Mouse (Mus musculus): ENCODE data around the gene Tgfbr1. TPM values are rescaled to one million over a fixed set of nuclear protein-coding genes. Genes with fewer than 3 reads are reported as not detected.

Gene Tgfbr1
- polyA plus RNA-seq, 1 experiment from 2014 or later = 45.0 TPM

GRCm38 (mm10) chr4:47332812-47333343, 20.1 kb upstream of the Tgfbr1 start:
- Histone ChIP-seq H3K4me3 (ENCODE audit: low read depth, low read length) (no peak overlapping the region), H3K4me1 (ENCODE audit: control insufficient read depth, insufficient read depth, low read length) (no peaks in the 10 kb centered on the region), H3K4me2 (replicated peaks; ENCODE audit: low read depth, low read length) (no peak overlapping the region), H3K9ac (replicated peaks; ENCODE audit: low read depth, low read length) (no peak overlapping the region), H3K27ac (ENCODE audit: low read length) (no peak overlapping the region), H3K27me3 (ENCODE audit: control insufficient read depth, insufficient read depth, low read length) (no peaks in the 10 kb centered on the region), H3K36me3 (ENCODE audit: control insufficient read depth, insufficient read depth, low read length) (no peaks in the 10 kb centered on the region), H3K9me3 (ENCODE audit: control insufficient read depth, low read depth, low read length) (no peaks in the 10 kb centered on the region)
- no peak for ATAC-seq (ENCODE audit: insufficient number of reproducible peaks, insufficient read depth, low FRiP score, low read depth)
- WGBS = 85% methylated on average over 6 of the region's 6 CpGs

- WGBS = 95% methylated on average over 3 of the region's 3 CpGs
- Histone ChIP-seq H3K9ac (replicated peaks; ENCODE audit: low read depth, low read length) (no peak overlapping the region), H3K4me2 (replicated peaks; ENCODE audit: low read depth, low read length) (no peak overlapping the region), H3K36me3 (ENCODE audit: control insufficient read depth, insufficient read depth, low read length) (no peaks in the 10 kb centered on the region), H3K27ac (ENCODE audit: low read length) (no peak overlapping the region), H3K9me3 (ENCODE audit: control insufficient read depth, low read depth, low read length) (no peaks in the 10 kb centered on the region), H3K4me1 (ENCODE audit: control insufficient read depth, insufficient read depth, low read length) (no peaks in the 10 kb centered on the region), H3K27me3 (ENCODE audit: control insufficient read depth, insufficient read depth, low read length) (no peaks in the 10 kb centered on the region), H3K4me3 (ENCODE audit: low read depth, low read length) (no peak overlapping the region)
- ATAC-seq (ENCODE audit: insufficient number of reproducible peaks, insufficient read depth, low FRiP score, low read depth) = no peak
Measured at GRCm38 (mm10) chr4:47333541-47333940, 19.5 kb upstream of the Tgfbr1 start.

GRCm38 (mm10) chr4:47336941-47337600, 16.0 kb upstream of the Tgfbr1 start:
- H3K4me1 ChIP-seq (ENCODE audit: control insufficient read depth, insufficient read depth, low read length) = no peaks in the 10 kb centered on the region
- no peak overlapping the region for H3K9ac ChIP-seq (replicated peaks; ENCODE audit: low read depth, low read length)
- H3K27me3 ChIP-seq (ENCODE audit: control insufficient read depth, insufficient read depth, low read length) = no peaks in the 10 kb centered on the region
- no peak overlapping the region for H3K4me2 ChIP-seq (replicated peaks; ENCODE audit: low read depth, low read length)
- no peak overlapping the region for H3K4me3 ChIP-seq (ENCODE audit: low read depth, low read length)
- no peaks in the 10 kb centered on the region for H3K9me3 ChIP-seq (ENCODE audit: control insufficient read depth, low read depth, low read length)
- no peak for ATAC-seq (ENCODE audit: insufficient number of reproducible peaks, insufficient read depth, low FRiP score, low read depth)
- H3K36me3 ChIP-seq (ENCODE audit: control insufficient read depth, insufficient read depth, low read length) = no peaks in the 10 kb centered on the region
- 74% methylated on average over 3 of the region's 3 CpGs for WGBS
- no peak overlapping the region for H3K27ac ChIP-seq (ENCODE audit: low read length)

- Histone ChIP-seq H3K4me3 (ENCODE audit: low read depth, low read length) (no peak overlapping the region), H3K4me2 (replicated peaks; ENCODE audit: low read depth, low read length) (no peak overlapping the region), H3K9ac (replicated peaks; ENCODE audit: low read depth, low read length) (no peak overlapping the region), H3K9me3 (ENCODE audit: control insufficient read depth, low read depth, low read length) (no peaks in the 10 kb centered on the region), H3K36me3 (ENCODE audit: control insufficient read depth, insufficient read depth, low read length) (no peaks in the 10 kb centered on the region), H3K27ac (ENCODE audit: low read length) (no peak overlapping the region), H3K27me3 (ENCODE audit: control insufficient read depth, insufficient read depth, low read length) (no peaks in the 10 kb centered on the region), H3K4me1 (ENCODE audit: control insufficient read depth, insufficient read depth, low read length) (no peaks in the 10 kb centered on the region)
- no peak for ATAC-seq (ENCODE audit: insufficient number of reproducible peaks, insufficient read depth, low FRiP score, low read depth)
- 55% methylated on average over 8 of the region's 8 CpGs for WGBS
Measured at GRCm38 (mm10) chr4:47342632-47343031, 10.4 kb upstream of the Tgfbr1 start.

GRCm38 (mm10) chr4:47347022-47347421, 6.0 kb upstream of the Tgfbr1 start:
- Histone ChIP-seq H3K4me3 (ENCODE audit: low read depth, low read length) (no peak overlapping the region), H3K27ac (ENCODE audit: low read length) (no peak overlapping the region), H3K9ac (replicated peaks; ENCODE audit: low read depth, low read length) (no peak overlapping the region), H3K36me3 (ENCODE audit: control insufficient read depth, insufficient read depth, low read length) (no peaks in the 10 kb centered on the region), H3K27me3 (ENCODE audit: control insufficient read depth, insufficient read depth, low read length) (no peaks in the 10 kb centered on the region), H3K9me3 (ENCODE audit: control insufficient read depth, low read depth, low read length) (no peaks in the 10 kb centered on the region), H3K4me2 (replicated peaks; ENCODE audit: low read depth, low read length) (no peak overlapping the region), H3K4me1 (ENCODE audit: control insufficient read depth, insufficient read depth, low read length) (peaks cover 7% of the 10 kb centered on the region)
- whole genome bisulfite sequencing = 81% methylated on average over 4 of the region's 4 CpGs
- ATAC-seq (ENCODE audit: insufficient number of reproducible peaks, insufficient read depth, low FRiP score, low read depth) = no peak

- no peaks in the 10 kb centered on the region for H3K36me3 ChIP-seq (ENCODE audit: control insufficient read depth, insufficient read depth, low read length)
- no peak overlapping the region for H3K4me2 ChIP-seq (replicated peaks; ENCODE audit: low read depth, low read length)
- no peaks in the 10 kb centered on the region for H3K27me3 ChIP-seq (ENCODE audit: control insufficient read depth, insufficient read depth, low read length)
- no peak for ATAC-seq (ENCODE audit: insufficient number of reproducible peaks, insufficient read depth, low FRiP score, low read depth)
- H3K4me1 ChIP-seq (ENCODE audit: control insufficient read depth, insufficient read depth, low read length) = peaks cover 15% of the 10 kb centered on the region
- no peaks in the 10 kb centered on the region for H3K9me3 ChIP-seq (ENCODE audit: control insufficient read depth, low read depth, low read length)
- no peak overlapping the region for H3K27ac ChIP-seq (ENCODE audit: low read length)
- H3K9ac ChIP-seq (replicated peaks; ENCODE audit: low read depth, low read length) = no peak overlapping the region
- WGBS = 51% methylated on average over 6 of the region's 6 CpGs
- no peak overlapping the region for H3K4me3 ChIP-seq (ENCODE audit: low read depth, low read length)
Measured at GRCm38 (mm10) chr4:47349759-47350158, 3.3 kb upstream of the Tgfbr1 start.

GRCm38 (mm10) chr4:47351386-47352049, 1.5 kb upstream of the Tgfbr1 start:
- no peak overlapping the region for H3K9ac ChIP-seq (replicated peaks; ENCODE audit: low read depth, low read length)
- no peaks in the 10 kb centered on the region for H3K36me3 ChIP-seq (ENCODE audit: control insufficient read depth, insufficient read depth, low read length)
- H3K4me3 ChIP-seq (ENCODE audit: low read depth, low read length) = peak overlapping the region; percentile 94
- ATAC-seq (ENCODE audit: insufficient number of reproducible peaks, insufficient read depth, low FRiP score, low read depth) = no peak
- H3K27ac ChIP-seq (ENCODE audit: low read length) = peak overlapping the region; percentile 79; the same call in 1 of the 2 replicates
- no peaks in the 10 kb centered on the region for H3K9me3 ChIP-seq (ENCODE audit: control insufficient read depth, low read depth, low read length)
- H3K4me2 ChIP-seq (replicated peaks; ENCODE audit: low read depth, low read length) = peak overlapping the region; percentile 71
- H3K27me3 ChIP-seq (ENCODE audit: control insufficient read depth, insufficient read depth, low read length) = no peaks in the 10 kb centered on the region
- peaks cover 15% of the 10 kb centered on the region for H3K4me1 ChIP-seq (ENCODE audit: control insufficient read depth, insufficient read depth, low read length)
- 23% methylated on average over 9 of the region's 9 CpGs for WGBS

GRCm38 (mm10) chr4:47352061-47352661, 861 bp upstream of the Tgfbr1 start:
- Histone ChIP-seq H3K4me2 (replicated peaks; ENCODE audit: low read depth, low read length) (peak overlapping the region; percentile 71), H3K9ac (replicated peaks; ENCODE audit: low read depth, low read length) (peak overlapping the region; percentile 7; the same call in 1 of the 2 replicates), H3K9me3 (ENCODE audit: control insufficient read depth, low read depth, low read length) (no peaks in the 10 kb centered on the region), H3K4me1 (ENCODE audit: control insufficient read depth, insufficient read depth, low read length) (peaks cover 15% of the 10 kb centered on the region), H3K27me3 (ENCODE audit: control insufficient read depth, insufficient read depth, low read length) (no peaks in the 10 kb centered on the region), H3K36me3 (ENCODE audit: control insufficient read depth, insufficient read depth, low read length) (no peaks in the 10 kb centered on the region), H3K4me3 (ENCODE audit: low read depth, low read length) (peak overlapping the region; percentile 94), H3K27ac (ENCODE audit: low read length) (peak overlapping the region; percentile 79)
- ATAC-seq (ENCODE audit: insufficient number of reproducible peaks, insufficient read depth, low FRiP score, low read depth) = peak; percentile 1; the same call in 1 of the 2 replicates
- under 1% methylated on average over 32 of the region's 32 CpGs for WGBS
